Mouse (Mus musculus) ovary, adult 18-20 months (tissue): ENCODE data around the gene Cpa2.

Experiments
- DNase-seq: peaks from one replicate; pipeline ENCODE4 v3.0.0; 2022; ENCODE audit warnings: low spot score, mixed read lengths

Gene Cpa2

DNA sequence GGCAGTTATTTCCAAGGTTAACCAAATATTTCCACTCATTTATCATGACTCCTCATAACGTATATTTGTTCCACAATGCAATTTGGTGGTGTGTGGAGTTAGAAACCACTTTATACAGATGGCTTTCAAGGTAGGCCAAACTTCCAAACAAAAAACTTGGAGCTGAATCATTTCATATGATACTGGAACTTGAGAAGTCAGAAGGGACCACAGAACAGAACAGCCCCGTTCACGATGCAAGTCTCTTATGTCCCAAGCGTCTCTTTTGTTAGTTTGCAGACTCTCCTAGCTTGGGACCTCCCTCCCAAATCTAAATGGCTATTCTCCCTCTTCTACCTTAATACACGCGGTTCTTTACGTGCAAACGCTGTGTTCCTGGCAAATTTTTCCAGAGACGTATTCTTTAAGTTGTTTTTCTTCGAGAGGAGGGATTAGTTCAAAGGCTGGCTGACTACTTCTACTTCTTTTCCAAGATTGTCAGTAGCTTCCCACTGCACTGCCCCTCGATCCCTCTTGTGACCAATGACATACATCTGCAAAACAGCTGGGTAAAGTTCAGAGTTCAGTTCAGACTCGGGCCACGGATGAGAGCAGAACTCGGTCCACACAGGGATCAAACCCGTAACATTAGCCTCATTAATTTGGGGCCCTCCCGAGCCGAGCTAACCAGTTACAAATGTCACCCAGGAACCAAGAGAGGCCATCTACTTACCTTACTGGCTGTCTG lies 35.3 kb downstream of the Cpa2 start:
- DNase-seq: no peak

DNA sequence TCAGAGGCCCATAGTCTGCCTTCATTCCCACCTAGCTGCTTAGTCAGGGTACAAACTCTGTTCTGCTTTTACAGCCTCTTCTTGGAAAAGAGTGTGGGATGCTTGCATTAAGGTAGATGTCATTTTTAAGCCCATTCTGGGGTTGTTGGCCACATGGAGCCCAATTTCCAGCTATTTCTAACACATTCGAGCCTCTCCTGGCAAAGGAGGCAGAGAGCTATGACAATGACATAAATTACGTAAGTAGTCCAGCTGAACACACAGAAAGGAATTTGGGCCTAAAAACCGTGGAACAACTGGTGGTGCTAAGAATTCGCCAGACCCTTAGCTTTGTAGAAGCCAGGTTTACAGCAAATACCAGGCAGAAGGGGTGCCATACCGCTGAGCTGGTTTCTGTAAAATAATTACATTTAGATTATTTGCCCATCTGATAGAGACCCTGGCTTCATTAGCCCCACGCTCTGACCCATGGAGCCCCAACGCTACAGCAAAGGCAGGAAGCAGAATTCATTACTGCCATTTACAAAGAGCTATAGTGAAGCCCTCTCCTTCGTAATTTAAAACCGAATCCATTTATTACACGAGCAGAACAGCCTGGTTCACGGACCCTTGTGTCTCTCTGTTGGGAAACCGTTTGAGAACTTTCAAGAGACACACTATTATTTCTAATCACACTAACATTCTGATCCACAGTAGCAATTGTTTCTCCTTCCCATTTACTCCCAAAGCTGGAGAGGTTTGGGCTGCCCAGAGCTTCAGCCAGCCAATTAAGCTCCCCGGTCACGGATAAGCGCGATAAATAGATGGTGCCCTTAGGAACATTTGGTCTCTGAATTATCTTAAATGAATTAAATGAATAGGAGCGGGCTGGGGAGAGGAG lies 38.8 kb downstream of the Cpa2 start:
- no peak for DNase-seq

DNA sequence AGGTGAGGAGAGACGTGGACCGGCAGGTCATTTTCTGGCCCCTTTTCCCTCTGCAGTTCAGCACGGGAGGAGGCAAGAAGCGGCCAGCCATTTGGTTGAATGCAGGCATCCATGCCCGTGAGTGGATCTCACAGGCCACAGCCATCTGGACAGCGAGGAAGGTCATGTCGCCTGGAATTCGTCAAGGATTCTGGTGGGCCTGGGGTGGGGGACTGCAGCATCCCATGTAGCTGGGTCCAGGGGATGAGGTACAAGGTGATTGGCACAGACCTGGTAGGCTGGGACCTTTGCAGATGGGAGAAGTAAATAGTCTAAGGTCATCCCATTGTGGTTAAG lies 39.4 kb downstream of the Cpa2 start:
- no peak for DNase-seq

DNA sequence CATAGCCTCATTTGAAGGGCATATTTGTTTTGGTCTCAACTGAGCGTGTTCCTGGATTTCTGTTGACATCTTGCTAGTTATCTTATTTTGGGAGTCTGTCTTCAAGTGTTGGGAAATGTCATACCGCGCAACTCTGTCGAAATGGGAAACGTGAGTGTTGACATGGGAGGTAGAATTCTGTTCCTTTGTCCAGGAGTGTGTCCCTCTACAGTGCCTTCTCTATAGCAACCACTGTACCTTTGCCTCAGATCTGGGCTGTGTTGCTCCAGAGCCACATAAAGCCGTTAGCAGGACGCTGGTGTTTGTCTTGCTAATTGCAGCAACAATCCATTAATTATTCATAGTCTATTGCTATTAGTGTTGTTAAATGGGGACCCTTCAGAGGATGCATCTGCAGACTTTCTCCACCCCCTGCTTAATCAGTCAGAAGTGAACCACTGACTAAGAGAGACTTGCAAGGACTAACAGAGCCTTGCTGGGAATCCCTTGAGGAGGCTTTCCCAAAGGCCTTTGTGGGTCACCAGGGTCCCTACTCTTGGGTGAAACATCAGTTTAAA lies 45.6 kb downstream of the Cpa2 start:
- no peak for DNase-seq

DNA sequence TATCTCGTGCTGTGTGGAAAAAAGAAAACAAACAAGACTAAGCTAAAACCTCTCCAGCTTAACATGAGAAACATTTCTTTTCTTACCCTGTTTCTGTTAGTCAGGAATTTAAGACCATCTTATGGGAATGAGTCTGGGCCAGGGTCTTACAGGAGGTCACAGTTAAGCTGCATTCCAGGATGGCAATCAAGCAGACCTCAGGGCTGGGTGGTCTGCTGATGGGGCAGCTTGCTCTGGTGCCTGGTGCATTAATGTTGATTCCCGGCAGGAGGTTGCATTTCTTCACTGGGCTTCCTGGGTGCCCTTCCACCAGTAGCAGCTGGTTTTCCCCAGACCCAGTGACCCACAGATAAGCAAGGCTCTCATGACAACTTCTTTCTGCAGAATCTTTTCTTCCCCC lies 48.4 kb downstream of the Cpa2 start:
- DNase-seq: no peak

DNA sequence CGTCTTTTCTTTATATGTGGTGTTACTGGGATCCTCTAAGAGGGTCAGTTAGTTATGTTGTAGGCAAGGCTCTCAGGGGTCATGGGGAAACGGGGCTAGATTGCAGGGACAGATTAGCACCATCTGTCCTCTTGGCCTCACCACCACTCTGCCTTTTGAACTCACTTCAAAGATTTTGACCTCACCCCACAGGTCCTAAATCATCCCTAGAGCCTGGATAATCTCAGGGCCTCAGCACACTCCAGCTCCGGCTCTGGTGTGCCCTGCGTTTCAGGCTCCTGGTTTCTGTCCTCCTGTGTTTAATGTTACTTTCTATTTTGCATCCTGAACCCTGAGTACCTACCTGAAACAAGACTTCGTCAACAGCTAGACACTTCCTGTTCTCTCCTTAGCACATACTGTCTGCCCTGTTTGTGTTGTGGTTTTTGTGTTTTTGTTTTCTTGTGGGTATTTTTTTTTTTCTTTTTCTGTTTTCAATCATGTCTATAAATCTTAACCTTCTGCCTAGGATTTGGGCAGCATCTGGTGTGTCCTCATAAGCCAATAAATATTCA lies 50.5 kb downstream of the Cpa2 start:
- DNase-seq: no peak

DNA sequence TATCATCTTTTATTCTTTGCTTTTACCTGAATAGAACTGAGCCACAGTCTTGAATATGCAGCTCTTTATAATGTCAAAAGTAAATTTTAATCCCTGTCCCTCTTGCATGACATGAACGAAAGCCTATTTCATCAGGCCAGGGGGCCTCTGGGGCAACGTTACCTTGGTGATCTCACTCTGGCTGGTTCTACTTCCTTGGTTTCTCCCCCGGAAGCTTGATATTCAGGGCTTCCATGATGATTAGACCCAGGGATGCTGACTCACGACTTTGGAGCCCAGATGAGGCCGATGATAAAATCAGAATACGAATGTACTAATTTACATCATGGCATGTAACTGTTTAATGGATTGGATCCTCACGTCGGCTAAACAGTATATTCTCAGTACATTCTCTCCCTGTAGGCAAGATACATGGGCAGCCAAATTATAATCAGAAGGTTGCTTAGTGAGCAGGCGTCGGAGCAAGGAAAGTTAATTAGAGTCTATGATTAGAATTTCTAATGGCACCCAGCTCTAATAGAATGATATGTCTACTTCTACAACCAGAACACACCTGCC lies 51.1 kb downstream of the Cpa2 start:
- no peak for DNase-seq

DNA sequence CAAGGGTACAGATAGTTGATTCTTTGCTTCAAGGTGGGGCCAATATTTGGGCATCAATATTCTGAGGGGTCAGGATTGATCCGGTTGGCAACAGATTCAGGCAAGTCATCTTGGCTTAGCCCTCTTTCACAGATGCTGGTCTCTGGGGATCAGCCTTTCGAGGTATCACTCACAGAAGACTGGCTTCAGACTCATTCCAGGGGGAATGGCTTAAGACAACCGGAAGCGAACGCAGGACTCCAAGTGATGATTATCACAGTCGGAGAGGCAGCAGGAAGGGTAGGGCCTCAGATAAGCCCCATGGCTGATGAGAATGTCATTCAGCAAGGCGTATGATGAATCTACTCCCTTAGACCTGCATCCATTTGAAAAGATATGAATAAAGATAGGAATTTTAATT lies 53.0 kb downstream of the Cpa2 start:
- no peak for DNase-seq

DNA sequence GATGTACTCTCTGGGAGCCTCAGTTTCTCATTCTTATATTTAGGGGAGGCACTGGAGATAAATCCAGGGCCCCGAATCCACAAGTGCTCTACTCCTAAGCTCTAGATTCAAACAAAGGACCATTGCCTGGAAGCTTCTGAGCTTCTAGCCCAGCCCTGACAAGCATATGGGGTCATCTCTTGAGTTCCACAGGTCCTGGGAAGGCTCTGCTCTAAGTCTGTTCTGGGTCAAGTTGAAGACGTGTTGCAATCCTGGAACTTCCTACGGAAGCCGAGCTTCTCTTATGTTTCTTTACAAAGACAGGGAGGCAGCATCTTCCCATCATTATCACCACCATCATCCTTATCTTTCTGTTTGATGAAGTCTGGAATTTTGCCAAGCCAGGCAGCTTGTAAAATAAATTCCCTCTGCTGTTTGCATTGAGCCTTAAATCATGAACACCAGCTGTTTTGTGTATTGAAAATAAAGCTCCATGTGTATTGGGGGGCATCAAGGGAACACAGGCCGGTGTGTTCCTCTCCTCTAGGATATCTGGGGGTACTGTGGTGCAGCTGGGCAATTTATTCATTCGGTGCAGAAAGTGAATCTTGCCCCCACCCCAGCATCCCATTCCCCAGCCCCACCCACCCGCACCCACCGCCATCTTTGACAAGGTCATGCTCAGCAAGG lies 55.0 kb downstream of the Cpa2 start:
- DNase-seq: no peak

DNA sequence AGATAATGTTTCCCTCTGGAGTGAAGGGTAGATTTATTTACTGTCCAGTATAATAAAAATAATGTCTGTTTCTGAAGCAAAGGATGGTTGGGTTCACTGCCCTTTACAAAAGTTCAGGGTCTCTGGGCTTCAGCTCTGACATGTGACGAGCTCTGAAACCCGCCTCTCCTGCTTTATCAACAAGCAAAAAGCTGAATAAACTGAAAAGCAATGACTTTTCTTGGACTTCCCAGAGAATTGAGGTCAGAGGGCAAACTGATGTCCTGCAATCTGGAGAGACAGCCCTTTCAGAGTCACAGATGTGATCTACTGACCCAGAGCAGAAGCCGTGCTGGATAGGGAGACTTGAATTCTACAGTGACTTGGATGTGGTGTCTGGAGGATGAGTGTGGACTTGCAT lies 58.7 kb downstream of the Cpa2 start:
- DNase-seq: no peak

DNA sequence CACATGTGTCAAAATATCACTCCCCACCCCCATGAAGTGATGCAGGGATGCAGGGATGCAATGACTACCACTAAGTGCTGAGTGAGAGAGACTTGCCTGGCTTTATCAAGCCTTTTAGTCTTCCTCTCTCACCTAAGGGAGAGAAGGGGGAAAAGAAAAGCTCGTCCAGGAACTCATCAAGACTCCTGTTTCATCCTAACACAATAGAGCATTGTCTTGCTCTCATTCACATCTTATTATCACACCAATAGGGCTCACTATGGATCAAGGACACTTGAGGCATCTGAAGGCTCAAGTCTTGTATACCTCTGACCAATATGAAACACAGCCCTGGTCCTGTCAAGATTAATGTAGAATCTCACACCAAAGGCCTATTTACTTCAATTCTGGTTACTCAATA lies 59.6 kb downstream of the Cpa2 start:
- no peak for DNase-seq

DNA sequence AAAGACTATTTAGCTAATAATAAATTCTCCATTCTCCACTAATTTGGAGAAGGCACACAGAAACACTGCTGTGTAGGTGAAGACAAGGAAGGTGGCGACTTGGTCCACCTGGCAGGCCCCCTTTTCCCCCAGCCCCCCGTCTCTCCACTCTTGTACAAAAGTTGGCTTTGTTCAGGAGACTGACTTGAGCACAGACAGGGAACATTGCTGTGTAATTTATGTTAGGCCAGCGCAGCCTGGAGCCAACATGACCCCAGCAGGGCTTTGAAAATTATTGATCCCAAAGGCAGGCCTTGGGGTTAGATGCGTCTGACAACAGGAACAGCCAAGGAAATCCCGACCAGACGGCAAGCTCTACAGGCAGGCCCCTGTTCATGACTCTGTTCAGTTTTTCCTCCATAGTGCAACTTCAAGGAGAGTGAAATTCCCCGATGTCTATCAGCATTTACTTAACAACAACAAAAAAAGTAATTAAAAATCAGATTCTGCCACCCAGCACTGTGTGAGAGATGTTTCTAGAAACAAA lies 63.0 kb downstream of the Cpa2 start:
- no peak for DNase-seq

DNA sequence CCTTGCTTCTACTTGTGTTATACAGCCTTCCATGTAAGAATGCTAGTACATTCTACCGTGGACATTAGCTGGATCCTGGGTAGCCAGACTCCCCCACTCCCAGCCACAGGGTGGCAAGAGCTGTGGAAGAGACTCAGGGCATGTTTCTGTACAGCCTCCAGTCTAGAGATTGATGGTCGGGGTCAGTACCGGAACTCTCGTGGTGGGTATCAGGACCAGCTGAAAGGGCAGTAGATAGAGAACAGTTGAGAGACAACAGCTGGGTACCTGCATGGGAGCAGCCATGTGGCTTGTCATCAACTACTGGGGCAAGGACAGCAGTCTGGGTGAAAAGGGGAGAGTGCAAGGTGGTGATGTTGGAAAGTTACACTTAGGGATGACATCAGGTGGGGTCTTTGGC lies 63.7 kb downstream of the Cpa2 start:
- DNase-seq: no peak

DNA sequence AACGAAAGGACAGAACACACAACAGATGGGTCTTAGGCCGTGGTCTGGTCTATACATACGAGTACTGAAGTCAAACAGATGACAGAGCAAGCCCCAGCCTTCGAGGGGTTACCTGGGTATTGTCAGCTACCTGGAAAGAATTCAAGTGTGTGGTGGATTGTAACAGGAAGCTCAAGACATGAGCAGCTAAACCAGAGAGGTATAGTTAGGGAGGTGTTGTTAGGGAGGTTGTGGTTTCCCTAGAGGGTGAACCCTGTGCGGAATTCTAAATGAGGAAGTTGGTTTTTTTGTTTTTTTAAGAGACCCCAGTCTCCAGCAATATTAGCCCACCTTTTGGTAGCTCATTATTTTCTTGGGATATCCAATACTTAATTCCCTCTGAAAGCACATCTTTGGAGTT lies 64.3 kb downstream of the Cpa2 start:
- no peak for DNase-seq

DNA sequence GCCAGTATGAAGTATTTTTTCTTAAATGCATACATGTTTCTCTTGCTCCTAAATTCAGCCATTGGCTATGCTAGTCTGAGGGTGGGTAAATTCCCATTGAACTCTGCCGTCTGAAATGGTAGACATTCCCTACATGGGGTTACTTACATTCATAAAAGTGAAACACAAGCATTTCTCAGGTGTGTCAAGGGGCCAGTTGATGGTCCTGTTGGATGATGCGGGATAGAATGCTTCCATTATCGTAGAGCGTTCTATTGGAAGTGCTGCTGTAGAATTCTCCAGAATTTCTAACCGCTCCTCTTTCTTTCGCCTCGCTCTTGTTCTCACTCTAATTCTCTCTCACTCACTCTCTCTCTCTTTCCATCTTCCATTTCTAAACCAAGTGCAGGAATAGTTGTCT lies 69.3 kb downstream of the Cpa2 start, which contains the start of gene Cpa5:
Gene Cpa5 (plus strand): TSS at position 301 of the 400 bp plus-strand sequence.
- DNase-seq: no peak

DNA sequence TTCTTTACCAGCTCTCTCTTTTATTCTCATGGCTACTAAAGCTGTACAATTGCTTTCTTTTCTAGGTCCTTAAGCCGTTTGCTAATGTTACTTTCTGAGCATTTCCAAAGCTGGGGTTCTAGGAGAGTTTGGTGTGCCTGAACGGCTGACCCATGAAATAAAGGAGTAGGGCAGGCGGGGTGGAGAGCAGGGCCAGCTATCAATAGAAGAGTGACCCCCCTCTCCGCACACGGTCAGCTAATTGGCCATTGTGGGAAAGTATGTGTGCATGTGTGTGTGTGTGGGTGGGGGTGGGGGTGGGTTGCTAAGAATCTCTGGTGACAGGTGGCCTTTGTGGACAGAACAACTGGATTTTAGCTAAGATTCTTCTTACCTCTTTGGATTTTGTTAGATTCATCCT lies 69.8 kb downstream of the Cpa2 start:
- DNase-seq: no peak
